Mouse (Mus musculus) liver, embryonic 14 days (tissue): ENCODE measurements around the gene Slc25a3. TPM values are rescaled to one million over a fixed set of nuclear protein-coding genes. Genes with fewer than 3 reads are reported as not detected.

Experiments
- polyA plus RNA-seq: library from polyadenylated mRNA; depleted of rRNA; stranded (reverse); fragments of >200 nt; gene quantifications from 2 replicates; pipeline ENCODE4 v1.2.3, GENCODE M21; 2012; rRNA removed

Gene Slc25a3
- polyA plus RNA-seq: 143 and 224 TPM in 2 replicates

DNA sequence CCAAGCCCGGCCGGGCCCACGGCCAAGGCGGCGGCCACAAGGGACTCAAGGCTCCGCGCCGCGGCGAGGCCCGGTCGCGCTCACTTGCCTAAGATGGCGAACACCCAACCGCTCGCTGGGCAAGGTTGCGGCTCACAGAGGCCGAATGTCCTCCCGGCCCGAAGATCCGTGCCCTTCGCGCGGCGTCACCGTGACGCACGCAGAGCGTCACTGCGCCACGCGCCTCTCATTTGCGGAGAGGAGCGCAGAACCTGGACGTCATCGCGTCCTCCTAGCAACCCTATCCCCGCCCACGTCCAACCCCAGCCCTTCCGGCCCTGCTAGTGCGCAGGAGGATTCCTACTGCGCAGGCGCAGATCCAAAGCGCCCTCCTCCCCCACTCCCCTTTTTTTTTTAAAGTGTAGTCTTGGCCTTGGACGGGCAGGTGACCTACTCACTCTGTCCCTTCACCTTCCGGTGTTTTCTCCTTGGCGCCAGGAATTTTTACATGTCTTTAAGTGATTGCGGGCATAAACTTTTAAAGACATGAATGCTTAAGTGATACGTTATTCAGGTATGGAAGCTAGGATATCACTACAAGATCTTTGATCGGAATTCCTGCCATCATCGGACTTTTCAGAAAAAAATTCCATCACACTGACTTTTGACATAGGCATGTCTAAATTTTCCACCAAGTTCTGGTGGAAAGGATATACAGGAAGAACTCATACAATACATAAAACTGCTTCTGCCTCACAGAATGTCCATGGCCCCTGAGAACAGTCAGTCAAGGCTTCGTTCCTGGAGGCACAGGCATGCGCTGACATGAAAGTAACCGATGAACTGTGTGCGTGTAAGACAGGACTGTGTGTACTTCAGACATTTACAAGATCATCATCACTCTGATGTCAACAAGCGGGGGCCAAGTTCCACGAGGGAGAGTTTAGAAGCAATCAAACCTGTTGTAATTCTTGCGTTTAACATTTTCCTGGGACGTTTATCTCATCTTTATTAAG lies at the start of gene Slc25a3:
TSS of gene Slc25a3 (minus strand) at position 232 of the 995 bp plus-strand sequence.

GRCm38 (mm10) chr10:91082550-91083392 lies 41.1 kb downstream of the Slc25a3 start, which contains the start of the genes Apaf1 and Ikbip:
TSS of gene Apaf1 (minus strand) at chr10:91082770.
TSS of gene Ikbip (plus strand) at chr10:91082940.

Other genes with a start within 250 kb of the Slc25a3 start
- gene Apaf1, start 41.3 kb downstream of the Slc25a3 start, polyA plus RNA-seq: 7.2 and 7.7 TPM in 2 replicates
- gene Ikbip, start 41.1 kb downstream of the Slc25a3 start, polyA plus RNA-seq: 4.8 and 5.5 TPM in 2 replicates
- gene Tmpo, start 57.3 kb upstream of the Slc25a3 start, polyA plus RNA-seq: 123 and 139 TPM in 2 replicates